Mouse (Mus musculus): ENCODE measurements around the gene 1700029P11Rik.

DNA sequence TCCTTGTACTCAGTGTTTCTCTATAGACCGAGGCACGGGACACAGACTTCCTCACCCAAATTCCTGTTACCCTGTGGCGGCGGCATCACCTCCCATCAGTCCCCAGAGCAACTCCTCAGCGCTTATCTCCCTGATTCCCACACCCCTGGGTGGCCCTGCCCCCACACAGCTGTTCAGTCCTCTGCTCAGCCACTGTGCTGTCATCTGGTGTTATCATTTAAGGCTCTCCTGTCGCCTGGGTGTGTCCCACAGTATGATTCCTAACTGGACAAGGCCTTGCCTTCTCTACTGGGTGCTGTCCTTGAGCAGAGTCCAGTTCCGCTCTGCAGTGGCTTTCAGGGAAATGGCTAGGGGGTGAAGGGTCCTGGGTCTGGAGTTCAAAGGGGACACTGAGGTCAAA is 10.2 kb downstream of the 1700029P11Rik start:
- TF ChIP-seq EP300 (IDR thresholded peaks at IDR 0.05) (no peak), CTCF (IDR thresholded peaks at IDR 0.05) (no peak)

Data from lung, postnatal 0 days (tissue).